Mouse (Mus musculus) hindbrain, embryonic 12.5 days (tissue): ENCODE measurements around the gene Efhc1. TPM values are rescaled to one million over a fixed set of nuclear protein-coding genes. Genes with fewer than 3 reads are reported as not detected.

Experiments
- ATAC-seq: fragments of 200-750 bp; cut with Nextera tagmentation; 2 replicates; pipeline ENCODE4 v1.8.0; 2017; ENCODE audit warnings: moderate TSS enrichment; ENCODE audit not compliant: low FRiP score
- H3K27ac ChIP-seq: fragments of 300-500 bp; sonication (generic); 2 replicates; pipeline ENCODE4 v1.5.1; 2016; ENCODE audit warnings: mild to moderate bottlenecking
- H3K27me3 ChIP-seq: fragments of 300-500 bp; sonication (generic); 2 replicates; pipeline ENCODE4 v1.6.1; 2016; ENCODE audit warnings: mild to moderate bottlenecking
- H3K36me3 ChIP-seq: fragments of 300-500 bp; sonication (generic); 2 replicates; pipeline ENCODE4 v1.6.1; 2016; ENCODE audit warnings: mild to moderate bottlenecking
- H3K4me1 ChIP-seq: fragments of 300-500 bp; sonication (generic); 2 replicates; pipeline ENCODE4 v1.6.1; 2016
- H3K4me2 ChIP-seq: fragments of 300-500 bp; sonication (generic); replicated peaks from 2 replicates; pipeline ENCODE4 v1.6.1; 2016; ENCODE audit warnings: mild to moderate bottlenecking
- H3K4me3 ChIP-seq: fragments of 300-500 bp; sonication (generic); 2 replicates; pipeline ENCODE4 v1.5.1; 2016; ENCODE audit warnings: mild to moderate bottlenecking
- H3K9ac ChIP-seq: fragments of 300-500 bp; sonication (generic); 2 replicates; pipeline ENCODE4 v1.6.1; 2016; ENCODE audit warnings: mild to moderate bottlenecking, moderate library complexity
- H3K9me3 ChIP-seq: fragments of 300-500 bp; sonication (generic); replicated peaks from 2 replicates; pipeline ENCODE4 v1.6.1; 2016; ENCODE audit warnings: mild to moderate bottlenecking
- WGBS: fragments of 180-500 bp; shearing (Covaris S2); methylation state at CpG from one replicate; pipeline ENCODE4 v1.1.7; 2016; 5-methylcytosine and 5-hydroxymethylcytosine counted together
- polyA plus RNA-seq: library from polyadenylated mRNA; unstranded; fragments of >200 nt; fragmentation: Nextera tagmentation; extraction: Ambion mirVana; gene quantifications from 2 replicates; pipeline ENCODE4 v1.2.1, GENCODE M21; 2016

Gene Efhc1
- polyA plus RNA-seq, 1 experiment from 2014 or later = 4.4 TPM

GRCm38 (mm10) chr1:20969642-20970041 is 18.2 kb downstream of the Efhc1 start:
- WGBS = 90% methylated on average over 2 of the region's 2 CpGs
- Histone ChIP-seq H3K27ac (no peak overlapping the region), H3K27me3 (no peaks in the 10 kb centered on the region), H3K4me1 (no peaks in the 10 kb centered on the region), H3K4me3 (no peak overlapping the region), H3K9me3 (no peaks in the 10 kb centered on the region), H3K9ac (no peak overlapping the region), H3K36me3 (no peaks in the 10 kb centered on the region), H3K4me2 (no peak overlapping the region)
- ATAC-seq = no peak

- Histone ChIP-seq H3K36me3 (no peaks in the 10 kb centered on the region), H3K9me3 (no peaks in the 10 kb centered on the region), H3K4me2 (no peak overlapping the region), H3K27ac (no peak overlapping the region), H3K4me3 (no peak overlapping the region), H3K27me3 (no peaks in the 10 kb centered on the region), H3K9ac (no peak overlapping the region), H3K4me1 (no peaks in the 10 kb centered on the region)
- ATAC-seq = no peak
- WGBS = 97% methylated on average over 6 of the region's 6 CpGs
Measured at GRCm38 (mm10) chr1:20973389-20973788, 22.0 kb downstream of the Efhc1 start.

GRCm38 (mm10) chr1:20974341-20975135 is 23.1 kb downstream of the Efhc1 start:
- ATAC-seq = no peak
- Histone ChIP-seq H3K9ac (no peak overlapping the region), H3K9me3 (no peaks in the 10 kb centered on the region), H3K4me2 (no peak overlapping the region), H3K36me3 (no peaks in the 10 kb centered on the region), H3K27me3 (no peaks in the 10 kb centered on the region), H3K4me3 (no peak overlapping the region), H3K27ac (no peak overlapping the region), H3K4me1 (no peaks in the 10 kb centered on the region)
- 80% methylated on average over 9 of the region's 9 CpGs for WGBS

- Histone ChIP-seq H3K27ac (no peak overlapping the region), H3K27me3 (no peaks in the 10 kb centered on the region), H3K9me3 (no peaks in the 10 kb centered on the region), H3K4me3 (no peak overlapping the region), H3K36me3 (no peaks in the 10 kb centered on the region), H3K4me2 (no peak overlapping the region), H3K9ac (no peak overlapping the region), H3K4me1 (no peaks in the 10 kb centered on the region)
- no peak for ATAC-seq
- 54% methylated on average over 1 of the region's 1 CpGs for WGBS
Measured at GRCm38 (mm10) chr1:20980553-20980952, 29.1 kb downstream of the Efhc1 start.

DNA sequence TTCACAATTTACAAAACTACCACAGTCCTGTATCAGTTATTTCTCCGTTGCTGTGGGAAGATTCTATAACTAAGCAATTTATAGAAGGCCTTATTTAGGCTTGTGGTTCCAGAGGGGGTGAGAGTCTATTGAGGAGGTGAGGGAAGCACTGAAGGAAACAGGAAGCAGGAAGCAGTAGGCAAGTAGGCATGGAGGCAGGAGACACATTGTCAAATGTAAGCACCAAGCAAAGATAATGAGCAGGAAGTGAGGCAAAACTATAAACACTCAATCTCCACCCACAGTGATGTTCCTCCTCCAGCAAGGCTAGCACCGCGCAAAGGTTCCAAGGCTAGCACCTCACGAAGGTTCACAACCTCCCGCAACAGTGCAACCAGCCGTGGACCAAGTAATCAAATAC is 30.3 kb downstream of the Efhc1 start:
- Histone ChIP-seq H3K9ac (no peak overlapping the region), H3K4me1 (no peaks in the 10 kb centered on the region), H3K4me3 (no peak overlapping the region), H3K27ac (no peak overlapping the region), H3K9me3 (no peaks in the 10 kb centered on the region), H3K27me3 (no peaks in the 10 kb centered on the region), H3K4me2 (no peak overlapping the region), H3K36me3 (no peaks in the 10 kb centered on the region)
- WGBS = 92% methylated on average over 6 of the region's 6 CpGs
- no peak for ATAC-seq

GRCm38 (mm10) chr1:20984103-20984502 is 32.7 kb downstream of the Efhc1 start:
- Histone ChIP-seq H3K4me1 (no peaks in the 10 kb centered on the region), H3K36me3 (no peaks in the 10 kb centered on the region), H3K27me3 (no peaks in the 10 kb centered on the region), H3K4me3 (no peak overlapping the region), H3K9ac (no peak overlapping the region), H3K4me2 (no peak overlapping the region), H3K27ac (no peak overlapping the region), H3K9me3 (no peaks in the 10 kb centered on the region)
- 73% methylated on average over 2 of the region's 2 CpGs for WGBS
- no peak for ATAC-seq

DNA sequence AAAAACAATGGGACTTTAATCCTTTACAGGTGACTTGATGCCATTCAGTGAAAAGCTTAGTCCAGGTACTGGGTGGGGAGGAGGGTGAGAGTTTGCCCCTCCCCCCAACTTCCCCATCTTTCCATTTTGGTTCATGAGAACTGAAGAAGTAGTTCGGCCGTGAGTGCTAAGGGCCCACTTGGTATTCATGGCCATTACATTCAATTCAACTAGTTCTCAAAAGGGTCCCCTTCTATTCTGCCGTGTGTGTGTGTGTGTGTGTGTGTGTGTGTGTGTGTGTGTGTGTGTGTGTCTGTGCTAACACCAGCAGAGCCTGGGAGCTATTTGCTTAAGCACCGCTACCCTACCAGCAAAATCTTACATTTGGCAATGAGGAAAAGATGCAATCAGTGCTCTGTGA is 33.2 kb downstream of the Efhc1 start:
- WGBS = 58% methylated on average over 4 of the region's 4 CpGs
- no peaks in the 10 kb centered on the region for H3K36me3 ChIP-seq
- peak; percentile 44; the same call in 1 of the 2 replicates for ATAC-seq

DNA sequence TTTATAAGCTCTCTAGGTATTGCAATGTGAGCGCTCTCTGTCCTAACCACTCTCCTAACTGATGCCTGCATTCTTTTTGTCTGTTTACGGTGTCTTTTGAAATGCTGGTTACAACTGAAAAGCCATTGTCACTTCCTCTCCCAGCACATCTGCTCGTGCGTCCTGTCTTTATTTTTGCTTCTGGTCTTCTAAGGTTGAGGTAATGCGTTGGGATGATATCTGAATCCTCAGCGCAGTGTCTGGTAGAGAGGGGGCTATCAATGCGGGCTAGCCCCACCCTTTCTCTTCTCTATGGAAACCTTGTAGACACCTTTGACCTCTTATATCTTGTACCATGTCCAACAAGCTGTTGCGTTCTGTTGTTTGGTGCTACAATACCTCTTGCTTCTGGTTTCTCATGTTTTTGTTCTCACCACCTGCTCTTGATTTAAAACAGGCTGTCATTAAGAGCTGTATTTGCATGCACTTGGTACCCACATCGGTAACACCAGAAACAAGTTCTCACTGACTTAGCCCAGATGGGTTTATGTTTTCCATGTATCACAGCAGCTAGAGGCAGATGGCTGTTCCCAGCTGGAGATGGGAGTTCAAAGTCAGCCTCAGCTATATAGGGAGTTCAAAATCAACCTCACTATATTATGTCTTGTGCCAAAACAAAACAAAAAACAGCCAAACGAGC is 35.1 kb downstream of the Efhc1 start:
- Histone ChIP-seq H3K27ac (no peak overlapping the region), H3K9ac (no peak overlapping the region), H3K27me3 (no peaks in the 10 kb centered on the region), H3K4me1 (no peaks in the 10 kb centered on the region), H3K4me2 (no peak overlapping the region), H3K9me3 (no peaks in the 10 kb centered on the region), H3K4me3 (no peak overlapping the region), H3K36me3 (no peaks in the 10 kb centered on the region)
- 61% methylated on average over 10 of the region's 10 CpGs for WGBS
- ATAC-seq = no peak

More for the DNA sequence above, 33.2 kb downstream of the Efhc1 start:
- Histone ChIP-seq H3K4me3 (no peak overlapping the region), H3K27me3 (no peaks in the 10 kb centered on the region), H3K4me1 (no peaks in the 10 kb centered on the region), H3K27ac (no peak overlapping the region), H3K4me2 (no peak overlapping the region), H3K9me3 (no peaks in the 10 kb centered on the region), H3K9ac (no peak overlapping the region)

- Histone ChIP-seq H3K27me3 (no peaks in the 10 kb centered on the region), H3K9ac (no peak overlapping the region), H3K36me3 (no peaks in the 10 kb centered on the region), H3K9me3 (no peaks in the 10 kb centered on the region), H3K4me2 (no peak overlapping the region), H3K27ac (no peak overlapping the region), H3K4me3 (no peak overlapping the region), H3K4me1 (no peaks in the 10 kb centered on the region)
- WGBS = 88% methylated on average over 11 of the region's 11 CpGs
- ATAC-seq = no peak
Measured at GRCm38 (mm10) chr1:20989461-20990083, 38.1 kb downstream of the Efhc1 start.

DNA sequence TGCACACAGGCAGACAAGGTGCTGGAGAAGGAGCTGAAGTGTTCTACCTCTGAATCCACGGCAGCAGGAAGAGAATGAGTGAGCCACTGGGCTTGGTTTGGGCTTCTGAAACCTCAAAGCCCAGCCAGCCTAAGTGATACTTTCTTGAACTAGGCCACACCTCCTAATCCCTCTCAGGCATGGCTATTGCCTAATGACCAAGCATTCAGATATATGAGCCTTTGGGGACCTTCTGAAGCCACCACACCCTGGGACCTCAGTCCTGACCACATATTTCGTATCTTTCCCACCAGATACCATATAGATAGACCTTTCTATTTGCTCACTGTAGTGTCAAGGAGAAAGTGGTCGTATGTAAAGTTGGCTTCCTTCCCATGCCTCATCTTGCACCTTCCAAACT is 42.3 kb downstream of the Efhc1 start:
- Histone ChIP-seq H3K27ac (no peak overlapping the region), H3K4me2 (no peak overlapping the region), H3K36me3 (no peaks in the 10 kb centered on the region), H3K27me3 (no peaks in the 10 kb centered on the region), H3K4me3 (no peak overlapping the region), H3K9ac (no peak overlapping the region), H3K4me1 (peaks cover 12% of the 10 kb centered on the region), H3K9me3 (no peaks in the 10 kb centered on the region)
- WGBS = 82% methylated on average over 3 of the region's 3 CpGs
- ATAC-seq = no peak

- no peak overlapping the region for H3K27ac ChIP-seq
- no peak for ATAC-seq
- WGBS = 89% methylated on average over 5 of the region's 5 CpGs
- peaks cover 12% of the 10 kb centered on the region for H3K4me1 ChIP-seq
- no peaks in the 10 kb centered on the region for H3K27me3 ChIP-seq
- no peak overlapping the region for H3K4me2 ChIP-seq
- no peaks in the 10 kb centered on the region for H3K36me3 ChIP-seq
- H3K9ac ChIP-seq = no peak overlapping the region
- no peak overlapping the region for H3K4me3 ChIP-seq
- no peaks in the 10 kb centered on the region for H3K9me3 ChIP-seq
Measured at GRCm38 (mm10) chr1:20994338-20994737, 42.9 kb downstream of the Efhc1 start.

GRCm38 (mm10) chr1:20995331-20995986 is 44.0 kb downstream of the Efhc1 start:
- ATAC-seq = no peak
- no peak overlapping the region for H3K4me2 ChIP-seq
- 55% methylated on average over 7 of the region's 7 CpGs for WGBS
- 0 out of 2 replicates have a peak, but pooled peaks cover under 1% of the 10 kb centered on the region for H3K36me3 ChIP-seq
- no peak overlapping the region for H3K9ac ChIP-seq
- H3K4me1 ChIP-seq = peaks cover 12% of the 10 kb centered on the region
- H3K9me3 ChIP-seq = no peaks in the 10 kb centered on the region
- H3K27me3 ChIP-seq = no peaks in the 10 kb centered on the region
- H3K4me3 ChIP-seq = no peak overlapping the region
- H3K27ac ChIP-seq = no peak overlapping the region
